Mouse (Mus musculus) layer of hippocampus, adult 2 months (tissue): Measurements from ENCODE around the gene Otulin. TPM values are rescaled to one million over a fixed set of nuclear protein-coding genes. Genes with fewer than 3 reads are reported as not detected.

Experiments used
- DNase-seq, 2 experiments: peaks; one replicate each; pipeline ENCODE4 v3.0.0; 2022; ENCODE audit warnings: low spot score in 2 of 2
- H3K27ac ChIP-seq: fragments of 200-600 bp; 2 replicates; pipeline ENCODE4 v1.8.1; 2022
- H3K4me3 ChIP-seq: fragments of 200-600 bp; 2 replicates; pipeline ENCODE4 v1.8.1; 2022; ENCODE audit warnings: mild to moderate bottlenecking
- CTCF ChIP-seq: fragments of 200-600 bp; conservative IDR thresholded peaks from 2 replicates; pipeline ENCODE4 v1.8.1; 2022; ENCODE audit warnings: antibody characterized with exemption, mild to moderate bottlenecking, moderate library complexity
- total RNA-seq, 2 experiments: library from RNA; stranded (reverse); gene quantifications; 2 replicates each; pipeline ENCODE4 v1.2.3; 2021

Gene Otulin
- total RNA-seq, 2 experiments from 2014 or later = 19.4 to 23.1 TPM

GRCm38 (mm10) chr15:27645250-27645649 is 14.8 kb upstream of the Otulin start:
- no peak for DNase-seq
- H3K4me3 ChIP-seq = no peak overlapping the region
- no peak for TF ChIP-seq CTCF
- no peak overlapping the region for H3K27ac ChIP-seq

- peak; percentile 83 for TF ChIP-seq CTCF
- no peak overlapping the region for H3K4me3 ChIP-seq
- peak in 1 of 2 experiments; percentile 44 for DNase-seq
These were observed 12.4 kb upstream of the Otulin start for GRCm38 (mm10) chr15:27642895-27643294.

GRCm38 (mm10) chr15:27641171-27641570 is 10.7 kb upstream of the Otulin start:
- no peak for TF ChIP-seq CTCF
- Histone ChIP-seq H3K4me3 (no peak overlapping the region), H3K27ac (no peak overlapping the region)
- no peak for DNase-seq

More at GRCm38 (mm10) chr15:27642895-27643294, 12.4 kb upstream of the Otulin start:
- H3K27ac ChIP-seq = no peak overlapping the region

GRCm38 (mm10) chr15:27633941-27634900 is 3.7 kb upstream of the Otulin start:
- no peak overlapping the region for H3K27ac ChIP-seq
- DNase-seq = no peak
- no peak overlapping the region for H3K4me3 ChIP-seq
- TF ChIP-seq CTCF = no peak

- no peak for DNase-seq
- Histone ChIP-seq H3K27ac (peak overlapping the region; percentile 91), H3K4me3 (peak overlapping the region; percentile 85)
- TF ChIP-seq CTCF = no peak
These were observed 493 bp downstream of the Otulin start for GRCm38 (mm10) chr15:27629800-27630600.

- DNase-seq = no peak
- H3K27ac ChIP-seq = no peak overlapping the region
- H3K4me3 ChIP-seq = peak overlapping the region; percentile 85; the same call in 1 of the 2 replicates
- TF ChIP-seq CTCF = no peak
These were observed 1.4 kb downstream of the Otulin start for GRCm38 (mm10) chr15:27629046-27629445.

- no peak for TF ChIP-seq CTCF
- no peak overlapping the region for H3K27ac ChIP-seq
- no peak overlapping the region for H3K4me3 ChIP-seq
- DNase-seq = no peak
These were observed 2.7 kb downstream of the Otulin start for GRCm38 (mm10) chr15:27627794-27628193.

- no peak for DNase-seq
- Histone ChIP-seq H3K27ac (no peak overlapping the region), H3K4me3 (no peak overlapping the region)
- TF ChIP-seq CTCF = no peak
These were observed 4.2 kb downstream of the Otulin start for GRCm38 (mm10) chr15:27626314-27626713.

- Histone ChIP-seq H3K4me3 (no peak overlapping the region), H3K27ac (no peak overlapping the region)
- TF ChIP-seq CTCF = no peak
- DNase-seq = no peak
These were observed 4.6 kb downstream of the Otulin start for GRCm38 (mm10) chr15:27625890-27626255.

GRCm38 (mm10) chr15:27625014-27625889 is 5.2 kb downstream of the Otulin start:
- TF ChIP-seq CTCF = no peak
- H3K4me3 ChIP-seq = no peak overlapping the region
- no peak overlapping the region for H3K27ac ChIP-seq
- no peak for DNase-seq

- H3K4me3 ChIP-seq = no peak overlapping the region
- DNase-seq = no peak
- no peak overlapping the region for H3K27ac ChIP-seq
- TF ChIP-seq CTCF = no peak
These were observed 7.2 kb downstream of the Otulin start for GRCm38 (mm10) chr15:27623286-27623685.

- Histone ChIP-seq H3K27ac (no peak overlapping the region), H3K4me3 (no peak overlapping the region)
- DNase-seq = no peak
- TF ChIP-seq CTCF = 0 out of 2 replicates have a peak, but pooled peaks have one; percentile 9
These were observed 9.9 kb downstream of the Otulin start for GRCm38 (mm10) chr15:27620475-27621185.
